Mouse (Mus musculus): ENCODE results near the gene Olfr741. TPM values are rescaled to one million over a fixed set of nuclear protein-coding genes. Genes with fewer than 3 reads are reported as not detected.

The Olfr741 gene
- not detected for total RNA-seq (2021)
- long read RNA-seq, experiment 1, result 0 reads
- long read RNA-seq, experiment 2, result 0 reads

DNA sequence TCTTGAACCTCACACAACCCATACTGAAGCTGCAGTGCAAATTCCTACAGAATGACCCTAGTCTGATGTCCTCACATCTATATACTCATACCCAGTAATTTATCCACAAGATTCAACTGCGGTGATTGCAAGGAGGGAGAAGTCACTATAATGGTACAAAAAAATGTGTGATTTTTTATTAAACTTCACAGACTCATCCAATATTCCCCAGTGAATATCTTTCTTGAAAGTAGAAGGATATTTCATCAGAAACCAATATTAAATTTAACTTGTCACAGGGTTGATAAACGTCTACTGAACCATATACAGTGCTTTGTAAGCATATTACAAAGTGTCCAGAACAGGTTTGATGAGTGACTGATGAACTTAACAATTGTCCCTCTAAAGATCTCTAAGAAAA, at the start of gene Olfr741:
Gene Olfr741, plus strand, starts transcription at position 301 of the 400 bp plus-strand sequence.
- DNase-seq, result no peak

DNA sequence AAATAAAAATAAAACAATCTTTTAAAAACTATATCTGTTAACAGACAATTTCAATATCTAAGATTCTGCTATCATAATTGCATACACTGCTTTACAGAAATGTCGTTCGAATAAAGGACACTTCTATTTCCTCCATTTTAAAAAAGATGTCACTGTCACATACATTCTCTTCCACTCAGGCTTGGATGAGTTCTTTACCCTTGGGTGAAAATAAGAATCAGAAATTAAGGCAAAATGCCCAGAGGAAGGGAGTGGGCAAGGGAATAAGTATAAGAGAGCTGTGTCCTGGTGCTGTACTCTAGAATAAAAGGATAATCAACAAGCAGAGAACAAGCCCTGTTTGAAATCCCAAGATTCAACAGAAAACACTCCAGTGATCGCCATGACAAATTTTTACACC, 27.3 kb upstream of the Olfr741 start, which contains the start of gene Olfr740:
Gene Olfr740, plus strand, starts transcription at position 301 of the 400 bp plus-strand sequence.
- DNase-seq, result no peak

DNA sequence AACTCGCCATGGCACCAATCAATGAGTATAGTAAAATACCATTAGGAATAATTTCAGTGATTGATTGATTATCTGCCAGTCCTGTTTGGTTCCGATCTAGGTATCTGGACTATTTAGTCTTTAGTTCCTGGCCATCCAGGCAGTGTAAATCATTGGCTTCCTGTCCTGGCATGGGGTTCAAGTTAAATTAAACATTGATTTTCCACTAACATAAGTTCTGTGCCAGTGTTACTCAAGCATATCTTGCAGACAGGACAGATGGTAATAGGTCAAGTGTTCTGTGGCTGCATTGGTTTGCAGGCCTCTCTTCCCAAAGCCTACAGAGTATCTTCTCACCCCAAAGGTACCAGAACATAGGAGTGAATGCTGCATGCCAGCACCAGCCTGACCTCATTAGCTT, 5.9 kb downstream of the Olfr741 start:
- no peak for DNase-seq

DNA sequence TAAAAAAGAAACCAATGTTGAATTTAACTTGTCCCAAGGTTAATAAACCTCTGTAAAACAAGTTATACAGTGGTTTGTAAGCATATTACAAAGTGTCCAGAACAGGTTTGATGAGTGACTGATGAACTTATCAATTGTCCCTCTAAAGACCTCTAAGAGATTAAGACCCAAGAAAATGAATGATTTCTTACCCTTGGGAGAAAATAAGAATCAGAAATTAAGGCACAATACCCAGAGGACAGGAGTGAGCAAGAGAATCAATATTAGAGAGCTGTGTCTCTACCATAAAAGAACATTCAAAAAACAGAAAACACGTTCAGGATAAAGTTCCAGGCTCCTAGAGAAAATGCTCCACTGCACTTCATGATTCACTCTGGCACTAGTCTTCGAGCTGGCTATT, 30.8 kb downstream of the Olfr741 start, which contains the start of gene Olfr742:
Gene Olfr742, plus strand, starts transcription at position 301 of the 400 bp plus-strand sequence.
- DNase-seq, result no peak

DNA sequence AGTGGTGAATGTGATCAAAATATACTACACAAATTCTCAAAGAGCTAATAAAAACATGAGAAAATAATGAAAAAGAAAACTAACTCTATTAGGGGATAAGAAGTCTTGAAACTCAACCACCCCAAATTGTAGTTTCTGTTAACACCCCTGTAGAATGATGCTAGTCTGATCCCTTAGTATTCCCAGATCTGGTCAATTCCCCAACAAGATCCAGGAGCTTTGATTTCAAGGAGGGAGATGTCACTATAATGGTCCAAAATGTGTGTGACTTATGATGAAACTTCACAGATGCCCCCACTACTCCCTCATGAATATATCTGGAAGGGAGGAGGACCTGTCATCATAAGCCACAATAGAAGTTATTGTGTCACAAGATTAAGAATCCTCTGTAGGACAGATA, 49.0 kb downstream of the Olfr741 start, which contains the start of gene Olfr743:
Gene Olfr743, plus strand, starts transcription at position 301 of the 400 bp plus-strand sequence.
- DNase-seq, result no peak

Other genes with a start within 250 kb of the Olfr741 start
- not detected for gene Olfr731, start 230.9 kb upstream of the Olfr741 start, total RNA-seq (2021)
- gene Olfr732, start 188.5 kb upstream of the Olfr741 start, total RNA-seq (2021), result not detected
- not detected for gene Olfr733, start 171.2 kb upstream of the Olfr741 start, total RNA-seq (2021)
- not detected for gene Olfr734, start 146.0 kb upstream of the Olfr741 start, total RNA-seq (2021)
- not detected for gene Olfr735, start 123.9 kb upstream of the Olfr741 start, total RNA-seq (2021)
- under 1 TPM in 1 of 2 experiments, not detected in 1; 0.08 TPM for gene Tlr11, start 114.8 kb upstream of the Olfr741 start, total RNA-seq (2021)
- not detected for gene Olfr736, start 91.6 kb upstream of the Olfr741 start, total RNA-seq (2021)
- not detected for gene Olfr738, start 65.2 kb upstream of the Olfr741 start, total RNA-seq (2021)
- gene Olfr739, start 54.1 kb upstream of the Olfr741 start, total RNA-seq (2021), result not detected
- not detected for gene Olfr740, start 27.2 kb upstream of the Olfr741 start, total RNA-seq (2021)
- not detected for gene Olfr742, start 30.9 kb downstream of the Olfr741 start, total RNA-seq (2021)
- gene Olfr743, start 49.1 kb downstream of the Olfr741 start, total RNA-seq (2021), result not detected
- gene Olfr744, start 142.1 kb downstream of the Olfr741 start, total RNA-seq (2021), result not detected
- not detected for gene Olfr745, start 166.7 kb downstream of the Olfr741 start, total RNA-seq (2021)
- gene Olfr746, start 174.3 kb downstream of the Olfr741 start, total RNA-seq (2021), result not detected
- not detected for gene Olfr747, start 220.5 kb downstream of the Olfr741 start, total RNA-seq (2021)
- gene Olfr748, start 234.6 kb downstream of the Olfr741 start, total RNA-seq (2021), result not detected

Data from heart, adult 18-20 months (tissue).